Mouse (Mus musculus) embryo, embryonic 9.5 days (tissue): ENCODE measurements around the gene Nptxr.

ENCODE experiments used
- DNase-seq: peaks from one replicate; pipeline ENCODE4 v3.0.0-alpha.2; 2017; ENCODE audit errors: extremely low spot score

Nptxr gene

DNA sequence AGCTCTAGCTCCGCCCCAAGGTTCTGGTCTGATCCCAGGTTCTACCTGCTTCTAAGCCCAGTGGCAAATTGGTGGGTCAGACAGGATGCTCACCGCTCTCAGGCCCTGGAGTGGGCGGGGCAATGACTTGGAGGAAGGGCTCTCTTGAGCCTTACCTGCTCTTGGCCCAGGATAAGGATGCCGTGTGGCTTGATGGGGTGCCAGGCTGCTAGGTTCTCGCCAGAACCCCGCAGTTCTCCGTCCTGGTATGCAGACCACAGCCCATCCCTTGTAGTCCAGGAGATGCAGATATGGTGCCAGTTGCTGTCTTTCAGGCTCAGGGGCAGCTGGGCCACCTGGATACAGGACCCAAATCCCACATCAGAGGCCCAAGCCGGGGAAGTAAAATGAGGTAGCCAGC lies 14.5 kb downstream of the Nptxr start:
- no peak for DNase-seq

DNA sequence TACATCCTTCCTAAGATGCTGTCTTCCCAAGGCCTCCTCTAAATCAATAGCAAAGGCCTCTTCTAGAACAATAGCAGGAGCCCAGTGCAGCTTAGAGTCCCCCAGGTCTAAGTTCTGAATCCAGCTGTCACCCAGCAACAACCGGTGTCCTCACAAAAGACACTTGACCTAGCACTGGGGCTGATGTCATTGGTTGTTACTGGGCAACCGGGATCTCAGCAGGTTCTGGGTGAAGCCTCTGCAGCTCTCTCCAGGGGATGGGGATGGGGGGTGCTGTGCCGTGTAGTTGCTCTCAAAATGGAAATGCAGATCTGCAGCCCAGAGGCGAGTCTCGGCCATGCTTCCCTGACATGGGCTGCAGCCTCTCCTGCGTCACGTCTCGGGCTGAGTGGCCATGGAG lies 16.8 kb downstream of the Nptxr start:
- no peak for DNase-seq

DNA sequence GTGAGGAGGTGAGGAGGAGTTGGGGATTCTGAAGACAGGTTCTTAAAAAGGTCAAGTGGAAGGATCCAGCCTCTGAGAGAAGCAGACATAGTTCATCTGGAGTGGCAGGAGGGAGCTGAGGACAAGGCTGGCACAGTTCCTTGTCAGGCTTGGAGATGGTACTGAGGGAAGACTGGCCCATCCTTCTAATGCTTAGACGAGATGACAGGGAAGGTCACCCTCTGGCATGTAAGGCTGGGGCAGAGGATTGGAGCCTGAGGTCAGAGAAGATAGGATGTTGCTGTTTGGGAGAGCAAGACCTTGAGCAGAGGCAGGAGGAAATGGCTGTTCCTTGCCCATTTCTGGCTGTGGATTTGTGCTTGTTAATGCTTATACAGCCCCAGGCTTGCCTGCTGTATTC lies 19.5 kb downstream of the Nptxr start:
- DNase-seq: no peak

DNA sequence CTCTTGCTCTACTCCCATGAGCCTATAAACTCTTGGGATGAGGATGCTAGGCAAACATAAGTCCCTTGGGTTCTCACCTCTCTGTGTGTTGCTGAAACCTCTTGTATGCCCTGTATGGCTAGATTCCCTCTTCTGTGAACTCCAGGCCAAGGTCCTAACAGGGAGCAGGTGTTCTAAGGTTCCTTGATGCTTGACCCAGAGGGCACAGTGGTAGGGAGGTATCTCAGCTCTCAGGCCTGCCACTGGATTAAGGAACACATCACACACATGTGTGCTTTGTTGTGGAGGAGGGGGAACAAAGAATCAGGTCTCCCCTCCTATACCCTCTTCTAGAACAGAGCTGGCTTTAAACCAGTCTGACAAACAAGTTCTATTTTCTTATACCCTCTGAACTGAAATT lies 26.8 kb downstream of the Nptxr start, which contains the start of gene Dnal4:
Gene Dnal4 (minus strand): TSS at position 101 of the 400 bp plus-strand sequence.
- DNase-seq: no peak

DNA sequence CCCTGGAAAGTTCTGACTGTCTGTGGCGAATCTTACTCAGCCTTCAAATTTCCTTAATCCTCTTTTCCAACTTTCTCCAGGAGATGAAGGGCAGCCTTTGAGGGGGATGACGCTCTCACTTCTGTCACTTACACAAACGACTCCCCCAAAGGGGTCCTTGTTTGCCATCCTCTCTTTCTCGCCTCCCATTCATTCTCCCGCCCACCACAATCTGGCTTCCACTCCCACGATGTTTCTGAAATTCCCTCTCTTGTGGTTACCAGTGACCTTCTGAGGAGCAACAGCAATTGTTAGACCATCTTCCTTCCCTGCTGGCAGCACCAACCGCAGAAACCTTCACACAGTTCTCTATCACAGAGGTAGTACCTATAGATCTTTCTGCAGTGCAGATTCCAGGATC lies 28.9 kb downstream of the Nptxr start:
- DNase-seq: no peak

DNA sequence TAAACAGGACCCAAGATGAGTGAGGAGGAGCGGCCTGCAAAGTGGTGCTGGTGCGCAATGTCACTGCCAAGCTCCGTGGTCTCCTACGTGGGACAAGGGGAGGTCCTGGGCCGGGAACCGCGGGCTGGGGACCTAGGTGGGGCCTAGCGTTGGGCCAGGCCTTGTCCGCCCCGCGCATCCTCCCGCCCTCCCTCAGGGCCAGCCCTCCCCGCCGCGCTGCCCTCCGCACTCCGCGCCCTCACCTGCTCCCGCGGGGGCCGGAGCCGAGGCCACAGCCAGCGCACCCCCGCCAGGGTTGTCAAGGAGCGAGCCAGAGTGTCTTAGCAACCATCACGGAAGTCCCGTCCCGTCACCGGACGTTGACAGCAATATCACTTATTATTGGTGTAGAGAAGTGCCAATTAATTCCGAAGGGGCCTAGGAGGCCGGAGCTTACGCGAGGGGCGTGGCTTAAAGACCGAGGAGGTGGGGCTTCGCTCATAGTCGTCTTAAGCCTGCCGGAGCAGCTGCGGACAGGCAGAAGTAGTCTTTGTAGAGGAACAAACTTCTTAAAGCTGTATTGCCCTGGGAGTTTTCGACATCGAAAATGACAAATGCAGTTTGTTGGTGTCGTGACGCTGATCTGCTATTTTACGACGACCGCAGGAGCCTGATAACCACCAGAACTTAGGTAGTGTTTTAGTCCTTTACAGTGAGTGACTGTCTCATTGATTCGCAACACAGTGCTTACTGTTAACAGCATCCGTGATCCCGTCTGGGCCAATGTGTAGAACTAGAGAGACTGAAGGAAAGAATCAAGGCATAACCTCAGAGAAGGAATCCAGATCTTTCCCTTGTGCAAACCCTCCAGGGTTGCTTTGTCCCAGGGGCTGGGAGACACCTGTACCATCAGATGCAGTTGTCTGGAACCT lies 30.2 kb downstream of the Nptxr start:
- peak; percentile 93 for DNase-seq

DNA sequence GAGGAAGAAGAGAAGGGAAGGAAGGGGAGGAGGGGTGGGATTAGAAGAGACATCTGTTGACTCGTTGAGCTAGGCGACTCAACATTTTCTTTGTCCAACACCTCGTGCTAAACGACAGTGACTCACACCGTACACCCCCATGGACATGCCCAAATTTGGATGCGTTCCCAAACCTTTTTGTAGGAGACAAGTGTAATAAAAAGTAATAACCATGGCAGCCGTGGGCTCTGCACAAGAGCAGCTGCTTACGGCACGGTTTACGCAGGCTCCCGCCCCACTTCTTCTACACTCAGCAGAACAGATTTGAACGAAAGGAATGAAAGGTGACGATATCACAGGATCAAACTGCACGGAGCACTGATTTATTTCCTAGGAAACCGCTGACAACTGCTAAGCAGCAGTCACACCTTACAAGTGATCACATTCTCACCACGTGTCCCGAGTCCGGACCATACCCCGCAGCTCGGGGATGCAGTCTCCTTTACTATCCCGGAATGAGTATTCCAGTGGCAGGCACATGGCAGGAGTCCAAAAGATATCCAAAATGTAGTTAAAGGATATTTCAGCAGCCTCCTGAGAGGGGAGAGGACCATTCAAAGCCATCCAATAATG lies 33.8 kb downstream of the Nptxr start:
- no peak for DNase-seq

DNA sequence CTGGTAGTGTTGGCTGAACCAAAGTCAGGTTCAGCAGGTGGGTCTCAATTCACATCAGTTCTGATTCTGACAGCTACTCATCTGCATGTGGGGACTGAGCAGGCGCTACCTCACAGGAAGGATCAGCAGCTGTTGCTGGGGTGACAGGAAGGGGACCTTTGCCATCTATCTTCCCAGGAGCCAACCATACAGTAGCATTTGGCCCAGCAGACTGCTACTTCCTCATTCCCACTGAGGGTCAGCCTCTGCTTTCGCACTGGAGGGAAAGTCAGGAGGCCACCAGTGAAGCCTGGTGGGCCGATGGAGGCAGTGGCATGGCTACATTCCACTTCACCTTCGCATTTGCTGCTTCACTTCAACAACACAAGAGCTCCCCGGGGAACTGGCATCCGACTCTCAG lies 36.3 kb downstream of the Nptxr start:
- no peak for DNase-seq

DNA sequence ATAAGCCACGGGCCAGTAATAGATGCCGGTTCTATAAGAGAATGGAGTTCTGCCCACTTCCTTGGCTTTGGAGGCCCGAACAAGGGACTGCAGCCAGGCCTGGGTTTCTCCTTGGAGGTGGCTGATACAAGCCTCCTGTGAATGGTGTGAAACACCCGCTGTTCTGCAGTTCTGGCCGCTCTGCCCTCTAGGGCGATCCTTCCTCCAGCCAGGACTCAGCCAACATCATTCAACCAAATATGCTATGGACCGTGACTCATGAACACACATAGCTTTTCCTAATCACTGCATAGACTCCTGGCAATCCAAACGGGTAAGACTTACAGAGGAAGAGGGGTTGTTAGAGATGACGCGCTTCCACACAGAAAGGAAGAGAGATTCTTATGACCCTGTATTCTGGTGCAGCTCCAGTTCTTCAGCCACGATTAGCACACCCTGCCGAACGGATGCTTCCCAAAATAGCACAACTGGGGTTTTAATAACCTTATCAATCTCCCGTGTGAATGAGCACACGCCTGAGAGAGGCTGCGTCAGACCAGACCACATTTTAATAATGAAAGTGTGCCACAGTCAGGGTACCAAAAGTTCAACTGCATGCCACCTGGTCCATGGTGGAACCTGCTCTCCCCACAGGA lies 37.1 kb downstream of the Nptxr start:
- DNase-seq: no peak

DNA sequence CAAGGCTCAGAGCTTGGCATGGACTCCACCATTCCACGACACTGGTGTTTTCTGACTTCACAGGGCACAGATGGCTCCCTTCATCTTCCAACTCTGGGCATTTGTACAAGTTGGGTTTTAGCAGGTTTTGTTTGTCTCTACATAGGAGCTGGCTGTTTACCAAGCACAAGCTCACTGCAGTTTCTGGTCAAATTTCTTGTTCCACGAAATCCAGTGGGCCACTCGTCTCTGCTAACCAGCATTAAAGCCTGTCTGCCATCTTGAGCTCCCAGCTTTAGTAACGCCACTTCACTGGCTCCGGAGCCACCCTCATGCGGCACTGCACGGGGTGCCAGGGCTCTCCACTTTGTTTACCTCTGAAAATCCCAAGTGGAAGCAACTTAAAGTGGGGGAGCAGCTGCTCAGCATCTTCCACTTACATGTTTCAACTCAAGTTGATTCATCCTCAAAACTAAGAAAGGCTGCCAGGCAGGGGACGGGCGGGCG lies 37.9 kb downstream of the Nptxr start:
- DNase-seq: no peak

DNA sequence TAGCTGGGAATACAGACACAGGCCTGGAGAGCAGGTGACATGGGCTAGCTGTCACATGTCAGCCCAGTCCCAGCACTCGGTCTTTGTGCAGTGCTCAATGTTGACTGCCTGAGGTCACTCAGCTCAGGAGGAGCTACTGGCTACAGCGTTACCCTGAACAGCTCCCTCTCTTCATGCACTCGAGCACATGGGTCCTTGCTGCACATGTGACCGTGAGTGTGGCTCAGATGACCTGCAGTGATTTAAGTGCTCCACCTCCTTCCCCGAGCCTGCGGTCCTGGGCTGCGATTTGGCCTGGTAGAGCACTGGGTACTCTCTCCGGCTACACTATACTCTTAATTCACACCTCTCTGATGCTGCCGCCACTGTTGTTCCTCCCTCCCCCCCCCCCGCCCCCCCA lies 38.4 kb downstream of the Nptxr start:
- DNase-seq: no peak

DNA sequence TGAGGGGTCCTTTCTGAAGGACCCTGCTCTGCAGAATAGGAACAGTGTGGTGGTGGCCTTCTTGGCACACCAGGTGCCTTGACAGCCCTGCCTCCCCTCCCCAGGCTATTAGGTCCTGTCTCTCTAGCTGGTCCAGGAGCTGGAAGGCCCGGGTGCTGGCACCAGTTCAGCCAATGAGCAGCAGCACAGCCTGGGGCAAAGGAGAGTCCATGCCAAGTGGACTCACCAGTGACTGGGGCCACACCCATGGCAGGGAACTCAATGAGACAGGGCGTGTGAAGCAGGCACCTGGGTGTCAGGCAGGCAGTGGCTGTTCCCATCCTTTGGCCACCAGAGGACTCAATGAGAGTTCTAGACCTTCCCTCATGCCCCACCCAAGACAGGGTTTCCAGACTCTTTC lies 39.2 kb downstream of the Nptxr start:
- DNase-seq: no peak

DNA sequence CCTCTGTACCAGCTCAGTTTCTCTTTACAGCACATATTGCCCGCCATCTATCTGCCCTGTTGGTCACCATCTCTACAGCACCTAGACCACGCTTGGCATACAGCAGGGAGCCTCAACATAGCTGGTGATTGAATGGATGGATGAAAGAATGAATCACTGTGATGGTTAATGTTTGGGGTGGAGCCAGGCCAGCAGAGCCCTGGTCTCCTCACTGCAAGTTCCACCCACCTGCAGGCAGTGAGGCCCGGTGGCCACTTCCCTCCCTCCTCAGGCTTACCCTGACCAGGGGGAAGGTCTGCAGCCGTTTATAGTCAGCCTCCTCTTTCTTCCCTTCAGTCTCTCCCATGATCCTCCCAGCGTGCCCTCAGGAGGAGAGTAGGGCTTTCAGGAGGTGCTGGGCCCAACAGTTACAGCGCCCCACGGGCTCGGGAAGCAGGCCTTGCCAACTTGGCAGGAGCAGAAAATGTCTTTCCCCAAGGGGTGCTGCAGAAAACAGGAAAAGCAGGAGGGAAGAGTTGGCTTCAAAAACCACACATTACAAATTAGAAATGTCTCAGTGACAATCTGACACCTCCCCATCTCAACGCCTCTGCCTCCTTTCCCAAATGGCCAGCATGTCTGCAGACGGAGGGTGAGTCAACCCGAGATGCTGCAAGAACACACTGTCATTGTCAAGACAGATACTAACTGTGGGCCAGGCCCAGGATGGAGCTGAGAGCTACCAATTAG lies 39.9 kb downstream of the Nptxr start:
- no peak for DNase-seq

DNA sequence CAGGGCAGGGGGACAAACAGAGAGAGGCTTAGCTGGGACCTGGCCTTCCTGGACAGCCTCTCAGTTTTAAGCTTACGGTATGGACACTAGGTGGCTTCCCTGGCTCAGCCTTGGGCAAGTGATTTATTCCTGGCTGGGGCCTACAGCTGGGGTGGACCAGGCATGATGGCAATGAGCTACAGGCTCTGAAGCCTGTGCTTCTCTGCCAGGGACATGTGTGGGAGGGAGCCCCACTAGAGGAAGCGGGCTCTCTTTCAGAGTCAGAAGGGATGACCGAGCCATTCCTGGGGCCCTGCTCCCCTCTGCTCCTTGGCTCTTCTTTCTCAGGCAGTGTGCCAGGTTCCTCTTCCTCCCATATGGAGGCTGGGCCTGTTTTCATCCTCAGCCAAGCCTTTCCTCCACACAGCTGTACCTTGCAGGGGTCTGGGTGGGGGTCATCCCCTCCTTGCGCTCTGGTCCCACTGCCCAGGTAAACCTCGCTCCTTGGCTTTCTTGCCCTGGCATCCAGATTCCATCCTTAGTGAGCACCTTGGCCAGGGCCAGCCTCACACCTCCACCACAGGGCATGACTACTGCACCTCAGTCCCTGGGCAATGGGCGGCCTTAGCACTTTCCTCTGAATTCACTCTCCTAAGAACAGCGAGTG lies 40.8 kb downstream of the Nptxr start:
- no peak for DNase-seq

DNA sequence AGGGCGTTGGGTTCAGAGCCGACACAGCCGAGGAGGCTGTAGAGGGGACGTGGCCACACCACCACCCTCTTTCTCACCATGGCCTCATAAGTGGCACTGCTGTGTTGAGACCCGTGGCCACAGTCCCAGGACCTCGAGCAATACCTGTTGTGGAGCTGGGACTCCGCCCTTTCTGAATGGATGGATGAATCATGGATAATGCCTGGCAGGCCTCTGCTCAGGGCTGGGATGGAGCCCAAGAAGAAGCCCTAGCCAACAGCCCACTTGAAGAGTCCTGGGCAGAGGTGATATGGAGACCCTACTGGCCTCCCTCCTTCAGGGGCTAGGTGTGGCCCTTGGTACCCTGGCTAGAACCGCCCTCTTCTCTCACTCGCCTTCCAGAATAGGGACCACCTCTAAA lies 41.6 kb downstream of the Nptxr start:
- DNase-seq: no peak

DNA sequence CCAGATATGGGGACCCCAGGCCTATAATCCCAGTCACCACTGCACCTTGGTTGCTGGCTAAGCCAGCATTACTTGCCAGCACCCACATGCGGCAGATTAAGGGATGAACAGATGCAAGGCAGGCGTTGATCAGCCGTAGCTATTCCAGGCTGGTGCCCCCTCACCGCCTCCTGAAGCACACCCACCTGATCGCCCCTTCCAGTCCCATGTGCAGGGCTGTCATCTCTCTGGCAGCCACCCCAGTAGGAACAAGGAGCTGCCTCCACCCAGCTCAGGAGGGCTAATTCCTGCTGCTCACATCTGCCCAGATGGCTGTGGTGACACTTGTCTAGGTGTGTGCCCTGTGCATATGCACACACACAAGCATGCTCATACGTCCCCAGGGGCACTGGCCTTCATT lies 43.6 kb downstream of the Nptxr start:
- DNase-seq: no peak

DNA sequence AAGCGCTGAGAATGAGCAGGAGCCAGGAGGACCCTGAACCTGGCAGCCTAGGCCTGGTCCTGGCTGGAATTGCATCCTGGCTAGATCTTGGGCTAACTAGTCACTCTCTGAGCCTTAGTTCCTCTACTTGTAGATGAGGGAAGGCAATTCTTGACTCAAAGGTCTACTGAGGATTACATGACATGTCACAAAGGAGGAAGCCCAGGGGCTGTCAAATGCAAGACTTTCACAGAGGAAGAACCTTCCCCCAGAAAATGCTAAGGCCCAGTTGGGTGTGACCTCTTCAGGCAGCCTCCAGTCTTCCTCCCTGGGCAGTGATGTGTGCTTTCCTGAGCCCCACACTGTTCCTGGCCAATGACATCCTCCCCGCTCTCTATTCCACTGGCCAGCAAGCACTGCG lies 47.4 kb downstream of the Nptxr start:
- no peak for DNase-seq

DNA sequence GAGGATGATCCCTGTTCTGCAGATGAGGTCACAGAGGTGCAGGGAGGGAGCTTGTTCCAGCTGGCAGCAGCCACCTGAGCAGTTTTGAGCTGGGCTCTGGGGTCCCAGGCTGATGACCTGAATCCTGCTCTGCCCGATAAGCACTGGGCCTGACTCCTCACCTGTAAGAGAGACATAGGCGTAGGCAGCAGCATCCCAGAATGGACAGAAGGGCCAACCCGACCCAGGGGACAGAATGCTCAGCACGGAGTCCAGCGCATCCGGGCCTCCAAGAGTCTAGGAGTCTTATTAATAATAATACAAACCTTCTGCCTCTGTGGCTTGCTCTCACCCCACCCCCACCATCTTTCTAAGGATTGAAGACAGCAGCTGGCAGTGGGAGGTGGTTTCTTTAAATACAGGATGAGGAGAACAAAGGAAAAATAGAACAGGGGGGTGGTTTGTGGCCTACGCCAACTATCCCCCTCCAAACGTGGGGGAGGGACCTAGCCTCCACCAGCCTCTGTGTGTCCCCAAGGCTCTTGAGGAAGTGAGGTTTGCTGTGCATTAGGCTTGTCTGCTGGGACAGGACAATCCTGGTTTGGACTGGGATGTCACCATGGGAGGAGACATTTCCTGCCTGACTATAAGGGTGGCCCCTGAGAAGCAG lies 48.5 kb downstream of the Nptxr start:
- no peak for DNase-seq

DNA sequence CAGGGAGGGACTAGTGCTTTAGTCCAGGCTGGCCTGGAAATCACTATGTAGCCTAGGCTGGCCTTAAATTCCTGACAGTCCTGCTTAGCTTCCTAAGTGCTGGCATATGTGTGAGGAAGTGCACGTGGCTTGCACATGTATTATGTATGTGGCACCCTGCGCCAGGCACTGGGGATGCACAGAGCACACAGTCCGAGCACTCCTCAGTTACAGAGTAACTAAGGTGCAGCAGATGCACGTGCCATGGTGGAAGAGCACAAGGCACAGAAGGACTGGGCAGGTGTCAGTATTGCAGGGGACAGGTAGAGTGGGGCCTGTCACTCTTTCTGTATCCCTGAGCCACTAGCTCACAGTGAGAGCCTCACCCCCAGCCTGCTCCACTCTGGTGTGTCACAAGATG lies 49.4 kb downstream of the Nptxr start:
- no peak for DNase-seq

DNA sequence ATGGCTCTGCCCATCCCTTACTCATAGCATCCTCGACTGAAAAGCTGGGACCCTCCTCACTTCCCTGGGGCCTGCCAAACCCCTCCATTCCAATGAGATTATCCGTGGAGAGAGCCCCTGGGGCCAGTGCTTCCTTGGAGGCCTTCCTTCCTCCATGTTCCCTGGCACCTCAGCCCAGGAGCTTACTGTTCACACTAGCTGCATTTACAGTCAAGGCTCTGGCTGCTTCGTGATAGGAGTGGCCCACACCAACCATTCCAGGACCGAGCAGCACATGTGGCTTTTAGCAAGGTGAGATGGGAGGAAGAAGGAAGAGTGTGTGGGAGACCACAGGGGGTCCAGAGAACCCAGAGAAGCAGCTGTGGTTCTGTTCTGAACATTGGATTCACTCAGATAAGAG lies 50.7 kb downstream of the Nptxr start:
- no peak for DNase-seq

DNA sequence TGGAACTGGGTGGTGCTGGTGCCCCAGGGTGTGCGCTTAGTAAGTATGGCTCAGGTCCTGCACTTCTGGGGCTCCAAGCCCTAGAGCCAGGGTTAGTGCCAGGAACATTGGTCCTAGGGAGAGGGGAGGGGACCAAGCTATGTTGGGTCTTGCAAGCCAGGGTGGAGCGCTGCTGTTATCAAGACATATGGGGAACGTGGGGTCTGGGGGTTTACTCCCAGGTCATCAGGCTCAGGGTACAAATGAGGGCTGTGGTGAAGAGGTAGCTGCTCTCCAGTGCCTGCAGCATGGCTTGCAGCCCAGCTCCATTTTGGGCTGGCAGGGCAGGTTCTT lies 51.2 kb downstream of the Nptxr start:
- no peak for DNase-seq
